Comparison of ENCODE assay signal across 8 mouse cellular contexts in genomic region chr12:116405836-116406155, GRCm38 (mm10). TPM values are rescaled to one million over a fixed set of nuclear protein-coding genes. Genes with fewer than 3 reads are reported as not detected.
DNase-seq lines count a peak whose midpoint lies in the region; ATAC-seq and TF ChIP-seq lines count a peak whose summit lies in the region.

No protein-coding gene starts in this region.

- no peak overlapping the region for H3K27ac ChIP-seq in thymus, adult 2 months (ENCODE audit: control insufficient read depth, insufficient read depth, low read length)
- no peak overlapping the region for H3K27ac ChIP-seq in hindbrain, embryonic 13.5 days
- peak overlapping the region; percentile 93 for H3K27ac ChIP-seq in midbrain, embryonic 10.5 days (replicated peaks)

- H3K4me3 ChIP-seq in thymus, adult 2 months (ENCODE audit: control insufficient read depth, insufficient read depth, low read length) = peak overlapping the region; percentile 67
- H3K4me3 ChIP-seq in hindbrain, embryonic 13.5 days = peak overlapping the region; percentile 73
- peak overlapping the region; percentile 89 for H3K4me3 ChIP-seq in midbrain, embryonic 10.5 days

- no peak for TF ChIP-seq POLR2A in thymus, adult 2 months (IDR thresholded peaks at IDR 0.05; ENCODE audit: control insufficient read depth, extremely low read depth, insufficient read depth, low read length, poor library complexity)

- peaks cover 28% of the 10 kb centered on the region for H3K9me3 ChIP-seq in hindbrain, embryonic 13.5 days
- peaks cover 32% of the 10 kb centered on the region for H3K9me3 ChIP-seq in midbrain, embryonic 10.5 days (replicated peaks)

- TF ChIP-seq CTCF in thymus, adult 2 months (IDR thresholded peaks at IDR 0.05; ENCODE audit: borderline replicate concordance, control insufficient read depth, extremely low read depth, insufficient read depth, low read length, poor library complexity) = no peak

- peaks cover 8% of the 10 kb centered on the region for H3K36me3 ChIP-seq in thymus, adult 2 months (ENCODE audit: control insufficient read depth, insufficient read depth, low read length)
- H3K36me3 ChIP-seq in hindbrain, embryonic 13.5 days = peaks cover 26% of the 10 kb centered on the region
- peaks cover 72% of the 10 kb centered on the region for H3K36me3 ChIP-seq in midbrain, embryonic 10.5 days

- no peaks in the 10 kb centered on the region for H3K27me3 ChIP-seq in thymus, adult 2 months (ENCODE audit: control insufficient read depth, insufficient read depth, low read length)
- H3K27me3 ChIP-seq in hindbrain, embryonic 13.5 days = no peaks in the 10 kb centered on the region
- no peaks in the 10 kb centered on the region for H3K27me3 ChIP-seq in midbrain, embryonic 10.5 days (ENCODE audit: low read depth, poor library complexity, severe bottlenecking)

- peak; percentile 8; the same call in 1 of the 2 replicates for ATAC-seq in cerebellum, adult (ENCODE audit: insufficient number of reproducible peaks, low FRiP score, low TSS enrichment)
- no peak for ATAC-seq in hindbrain, embryonic 13.5 days (ENCODE audit: low FRiP score)

- no peak for DNase-seq in cerebellum, postnatal 10 days
- no peak for DNase-seq in thymus, adult 2 months
- no peak for DNase-seq in thymus, postnatal 36 days
- DNase-seq in midbrain, embryonic 10.5 days (ENCODE audit: low spot score) = no peak
- DNase-seq in right cerebral cortex, postnatal 10 days (ENCODE audit: low spot score in 2 of 2) = no peak
- no peak for DNase-seq in frontal cortex, postnatal 25 days (ENCODE audit: low spot score in 2 of 2)

- H3K4me2 ChIP-seq in hindbrain, embryonic 13.5 days = peak overlapping the region; percentile 91

- WGBS in thymus, adult 2 months = 4% methylated on average over 8 of the region's 8 CpGs
- WGBS in hindbrain, embryonic 13.5 days = 18% methylated on average over 8 of the region's 8 CpGs
- 19% methylated on average over 8 of the region's 8 CpGs for WGBS in midbrain, embryonic 10.5 days

- H3K9ac ChIP-seq in hindbrain, embryonic 13.5 days = peak overlapping the region; percentile 77

- peaks cover 11% of the 10 kb centered on the region for H3K4me1 ChIP-seq in thymus, adult 2 months (replicated peaks; ENCODE audit: control insufficient read depth, insufficient read depth, low read length)
- H3K4me1 ChIP-seq in hindbrain, embryonic 13.5 days (replicated peaks) = peaks cover 18% of the 10 kb centered on the region
- H3K4me1 ChIP-seq in midbrain, embryonic 10.5 days = peaks cover 29% of the 10 kb centered on the region

RNA-seq across cellular contexts. Expression of gene Ncapg2, which starts 0.6 kb away (rescaled TPM):
- polyA plus RNA-seq in thymus, adult 2 months (2012; rRNA removed) = 16.0 and 21.9 TPM in 2 replicates
- 9.0 and 9.3 TPM in 2 replicates for polyA plus RNA-seq in hindbrain, embryonic 13.5 days (2015; fragmentation: Nextera tagmentation; extraction: Ambion mirVana)
- polyA plus RNA-seq in midbrain, embryonic 10.5 days (2016; fragmentation: Nextera tagmentation; extraction: Ambion mirVana) = 52.5 TPM in 2 replicates
